Mouse (Mus musculus) small intestine, adult 2 months (tissue): ENCODE measurements at regions not wholly inside any gene's neighbourhood (a gene's known extent, or its start where the extent isn't known, plus 50 kb on each side); places are given as distances from the start of the nearest gene placed in this dataset.
A peak's percentile ranks its signal among the peaks of the same experiment; 100 is the strongest.

Source experiments
- H3K27ac ChIP-seq: fragments of 200-500 bp; 2 replicates; pipeline ENCODE4 v1.5.1; 2012; ENCODE audit warnings: low read depth, low read length, control low read depth, inconsistent platforms; ENCODE audit not compliant: insufficient read depth
- H3K27me3 ChIP-seq: fragments of 200-500 bp; 2 replicates; pipeline ENCODE4 v1.6.1; 2012; ENCODE audit warnings: mild to moderate bottlenecking, moderate library complexity, low read length, inconsistent platforms; ENCODE audit not compliant: control insufficient read depth, insufficient read depth
- H3K36me3 ChIP-seq: fragments of 200-500 bp; 2 replicates; pipeline ENCODE4 v1.6.1; 2012; ENCODE audit warnings: mild to moderate bottlenecking, low read length, control low read depth, inconsistent platforms; ENCODE audit not compliant: control insufficient read depth, insufficient read depth
- H3K4me1 ChIP-seq: fragments of 200-500 bp; 2 replicates; pipeline ENCODE4 v1.6.1; 2012; ENCODE audit warnings: low read length, inconsistent platforms, mixed read lengths; ENCODE audit not compliant: control insufficient read depth, insufficient read depth, insufficient read length
- H3K4me3 ChIP-seq: fragments of 200-500 bp; 2 replicates; pipeline ENCODE4 v1.5.1; 2012; ENCODE audit warnings: low read depth, mild to moderate bottlenecking, control low read depth, inconsistent platforms, low read length, moderate library complexity
- CTCF ChIP-seq: fragments of 200-500 bp; IDR thresholded peaks from 2 replicates; pipeline ENCODE4 v1.5.1; 2012; ENCODE audit warnings: low read depth, mild to moderate bottlenecking, control low read depth, inconsistent platforms, low read length, moderate library complexity, mixed read lengths; ENCODE audit not compliant: insufficient replicate concordance, insufficient read length; ENCODE audit errors: extremely low read depth
- POLR2A ChIP-seq: fragments of 200-500 bp; IDR thresholded peaks from 2 replicates; pipeline ENCODE4 v1.6.1; 2012; ENCODE audit warnings: low read depth, mild to moderate bottlenecking, control low read depth, inconsistent platforms, low read length, moderate library complexity
- WGBS: fragments of 180-500 bp; shearing (Covaris S2); methylation state at CpG from one replicate; pipeline ENCODE4 v1.1.7; 2018; 5-methylcytosine and 5-hydroxymethylcytosine counted together

DNA sequence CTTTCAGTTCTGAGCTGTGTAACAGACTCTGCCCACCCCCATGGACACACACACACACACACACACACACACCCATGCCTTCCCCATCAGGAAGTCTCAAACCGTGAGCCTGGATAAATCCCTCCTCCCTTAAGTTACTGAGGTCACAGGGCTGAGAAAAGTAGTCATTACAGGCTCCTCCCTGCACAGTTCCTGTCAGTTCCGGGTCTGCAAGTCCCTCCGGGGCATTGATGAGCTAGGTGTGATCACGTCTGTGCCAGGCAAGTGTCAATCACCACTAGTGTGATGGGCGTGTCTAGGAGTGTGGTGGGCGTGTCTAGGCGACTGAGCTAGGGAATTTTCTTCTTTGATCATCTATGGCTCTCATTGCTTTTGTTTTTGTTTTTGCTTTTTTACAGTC, 189.6 kb upstream of the Rpl38 start:
- H3K4me3 ChIP-seq, result no peak overlapping the region
- H3K36me3 ChIP-seq, result no peaks in the 10 kb centered on the region
- H3K27ac ChIP-seq, result no peak overlapping the region
- H3K4me1 ChIP-seq, result no peaks in the 10 kb centered on the region
- no peak for TF ChIP-seq POLR2A
- 7% methylated on average over 7 of the region's 7 CpGs for WGBS
- no peaks in the 10 kb centered on the region for H3K27me3 ChIP-seq

DNA sequence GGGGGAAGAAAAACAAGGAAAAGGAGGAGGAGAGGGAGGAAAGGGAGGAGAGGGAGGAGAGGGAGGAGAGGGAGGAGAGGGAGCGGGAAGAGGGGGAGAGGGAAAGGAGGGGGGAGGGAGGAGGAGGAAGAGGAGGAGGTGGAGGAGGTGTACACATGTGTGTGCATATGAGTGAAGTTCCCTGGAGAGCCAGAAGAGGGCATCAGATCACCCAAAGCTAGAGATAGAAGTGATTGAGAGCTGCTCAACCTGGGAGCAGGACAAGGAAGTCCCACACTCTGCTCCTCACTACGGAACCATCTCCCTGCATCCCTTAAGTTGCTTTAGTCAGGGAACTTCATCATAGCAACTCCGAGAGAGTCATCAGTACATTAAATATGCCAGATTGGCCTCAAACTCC, 191.0 kb upstream of the Rpl38 start:
- WGBS, result 74% methylated on average over 3 of the region's 3 CpGs

DNA sequence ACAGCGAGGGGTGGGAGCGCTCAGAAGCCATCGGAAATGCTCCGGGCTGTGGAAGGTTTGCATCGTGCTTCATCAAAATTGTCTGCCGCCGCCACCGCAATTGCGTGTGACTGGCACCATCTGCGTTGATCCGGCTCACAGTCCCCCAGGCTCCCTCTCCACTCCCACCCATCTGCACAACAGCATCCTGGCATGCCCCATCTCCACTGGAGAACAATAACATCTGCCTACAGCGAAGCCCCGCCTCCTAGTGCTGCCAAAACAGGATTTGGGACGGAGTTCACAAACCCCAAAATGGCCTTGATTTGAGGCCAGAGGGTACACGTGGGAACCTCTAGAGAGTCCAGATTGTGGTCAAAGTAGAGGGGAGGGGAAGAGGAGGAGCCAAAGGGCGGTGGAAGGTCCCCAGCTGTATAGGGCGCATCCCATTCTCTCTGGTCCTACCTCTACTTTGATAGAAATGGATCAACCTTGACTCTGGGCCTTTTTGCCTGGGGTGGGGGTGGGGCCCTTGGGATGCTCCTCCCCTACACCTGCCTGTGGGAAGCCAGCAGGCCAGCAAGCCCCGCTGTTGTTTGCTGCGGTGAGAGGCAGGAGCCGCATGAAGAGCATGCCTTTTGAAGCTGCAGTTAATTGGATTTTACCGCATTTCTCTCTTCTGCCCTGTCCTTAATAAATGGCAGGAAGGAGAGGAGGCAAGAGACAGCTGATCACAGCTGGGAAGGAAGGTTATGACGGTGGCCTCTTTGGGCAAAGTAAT, 195.6 kb upstream of the Rpl38 start:
- 31% methylated on average over 22 of the region's 22 CpGs for WGBS
- no peaks in the 10 kb centered on the region for H3K27me3 ChIP-seq

More for the DNA sequence above, 191.0 kb upstream of the Rpl38 start:
- TF ChIP-seq CTCF (peak; percentile 33; the same call in 1 of the 2 replicates), POLR2A (no peak)
- Histone ChIP-seq H3K4me3 (no peak overlapping the region), H3K36me3 (no peaks in the 10 kb centered on the region), H3K27me3 (no peaks in the 10 kb centered on the region), H3K4me1 (peaks cover 5% of the 10 kb centered on the region), H3K27ac (no peak overlapping the region)

DNA sequence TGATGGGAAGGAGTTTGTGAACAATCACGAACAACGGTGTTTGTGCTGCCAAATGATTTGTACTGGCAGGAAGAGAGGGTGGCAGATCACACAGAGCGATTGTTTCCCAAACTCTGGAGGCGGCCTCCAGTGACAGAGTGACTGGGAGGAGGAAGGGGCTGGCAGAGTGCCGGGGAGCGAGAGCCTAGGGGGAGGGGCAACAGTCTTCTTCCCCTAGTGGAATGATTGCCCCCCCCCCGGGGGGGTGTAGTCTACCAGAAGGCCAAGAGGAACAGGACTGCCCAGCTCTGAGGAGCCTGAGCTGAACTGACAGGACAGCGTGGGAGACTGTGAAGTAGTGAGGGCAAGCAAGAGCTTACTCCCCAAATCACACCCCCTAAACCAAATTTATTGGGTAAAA, 199.9 kb upstream of the Rpl38 start:
- Histone ChIP-seq H3K27ac (no peak overlapping the region), H3K4me1 (peaks cover 12% of the 10 kb centered on the region), H3K27me3 (no peaks in the 10 kb centered on the region), H3K36me3 (no peaks in the 10 kb centered on the region), H3K4me3 (no peak overlapping the region)
- TF ChIP-seq POLR2A, result no peak
- TF ChIP-seq CTCF, result no peak
- 1% methylated on average over 8 of the region's 8 CpGs for WGBS

More for the DNA sequence above, 195.6 kb upstream of the Rpl38 start:
- no peak overlapping the region for H3K4me3 ChIP-seq
- H3K36me3 ChIP-seq, result no peaks in the 10 kb centered on the region
- peaks cover 12% of the 10 kb centered on the region for H3K4me1 ChIP-seq
- 0 out of 2 replicates have a peak overlapping the region, but pooled peaks have one; percentile 13 for H3K27ac ChIP-seq
- TF ChIP-seq CTCF, result no peak
- TF ChIP-seq POLR2A, result no peak

DNA sequence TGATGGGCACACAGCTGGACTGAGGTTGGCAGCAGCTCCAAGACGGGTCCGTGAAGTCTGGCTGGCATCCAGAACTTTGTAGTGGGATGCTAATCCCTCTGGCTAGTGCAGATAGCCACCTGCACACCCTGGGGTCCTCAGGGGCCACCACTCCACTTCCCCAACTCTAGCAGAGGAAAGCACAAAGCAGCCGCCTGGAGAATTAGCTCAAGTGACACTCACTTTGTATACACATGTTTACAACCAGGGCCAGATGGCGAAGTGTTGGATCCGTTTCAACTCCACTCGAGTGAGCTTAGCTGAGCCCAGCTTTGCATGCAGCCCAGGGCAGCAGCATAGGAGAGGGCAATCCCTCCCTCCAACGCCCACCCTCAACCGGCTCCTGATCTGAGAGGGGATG, 200.5 kb upstream of the Rpl38 start:
- no peaks in the 10 kb centered on the region for H3K36me3 ChIP-seq
- peaks cover 10% of the 10 kb centered on the region for H3K4me1 ChIP-seq
- WGBS, result 2% methylated on average over 8 of the region's 8 CpGs
- no peak overlapping the region for H3K27ac ChIP-seq
- H3K27me3 ChIP-seq, result no peaks in the 10 kb centered on the region
- TF ChIP-seq POLR2A, result no peak
- TF ChIP-seq CTCF, result no peak
- H3K4me3 ChIP-seq, result no peak overlapping the region; the same call in 1 of the 2 replicates

DNA sequence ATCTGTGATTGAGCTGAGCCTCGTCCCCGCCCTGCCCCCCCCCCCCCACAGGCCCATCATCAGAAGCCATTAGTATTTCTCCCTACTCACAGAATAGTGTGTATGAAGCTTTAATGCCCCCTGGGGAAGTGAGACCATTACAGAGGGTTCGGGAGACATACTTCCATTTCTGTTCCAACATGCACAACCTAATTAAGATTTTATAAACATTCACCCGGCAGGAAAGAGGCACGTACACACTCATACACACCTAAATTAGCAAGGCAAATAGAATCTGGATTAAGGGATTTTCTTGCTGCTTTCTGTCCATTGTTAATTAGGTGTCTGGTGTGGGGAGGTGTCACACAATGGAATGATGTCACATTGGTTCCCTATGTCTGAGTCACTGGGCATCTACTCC, 202.8 kb upstream of the Rpl38 start:
- no peak overlapping the region for H3K4me3 ChIP-seq
- no peak for TF ChIP-seq CTCF
- no peak for TF ChIP-seq POLR2A
- H3K36me3 ChIP-seq, result no peaks in the 10 kb centered on the region
- 52% methylated on average over 5 of the region's 5 CpGs for WGBS
- no peaks in the 10 kb centered on the region; the same call in none of the 2 replicates for H3K4me1 ChIP-seq
- no peaks in the 10 kb centered on the region for H3K27me3 ChIP-seq
- no peak overlapping the region for H3K27ac ChIP-seq

DNA sequence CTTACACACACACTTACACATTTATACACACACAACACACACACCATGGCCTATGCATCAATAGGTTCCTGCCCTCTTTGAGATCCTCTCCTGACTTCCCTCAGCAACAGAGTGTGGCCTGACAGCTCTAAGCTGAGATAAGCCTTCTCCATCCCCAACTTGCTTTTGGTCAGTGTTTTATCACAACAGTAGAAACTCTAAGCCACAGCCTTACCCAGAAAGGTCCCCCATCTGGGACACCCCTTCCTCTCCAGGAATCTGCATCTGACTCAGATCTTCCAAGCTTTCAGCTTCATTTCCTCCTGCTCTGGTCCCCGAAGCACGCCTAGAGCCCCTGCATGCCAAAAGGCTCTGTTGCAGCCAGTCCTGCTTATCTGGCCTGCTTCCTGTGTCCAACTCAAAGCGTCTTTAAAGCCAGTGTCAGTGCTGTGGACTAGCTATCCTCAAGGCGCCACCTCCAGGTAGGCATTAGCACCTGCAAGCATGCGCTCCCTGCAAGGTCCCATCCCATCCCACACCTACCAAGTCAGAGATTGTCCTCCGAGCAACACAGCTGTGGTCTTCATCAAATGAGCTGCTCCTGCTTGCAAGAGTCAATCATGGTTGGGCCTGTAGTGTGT, 205.5 kb upstream of the Rpl38 start:
- Histone ChIP-seq H3K4me1 (no peaks in the 10 kb centered on the region), H3K27ac (no peak overlapping the region), H3K27me3 (no peaks in the 10 kb centered on the region), H3K4me3 (no peak overlapping the region), H3K36me3 (no peaks in the 10 kb centered on the region)
- peak; percentile 60; the same call in 1 of the 2 replicates for TF ChIP-seq CTCF
- no peak for TF ChIP-seq POLR2A
- WGBS, result 7% methylated on average over 6 of the region's 6 CpGs
